Mouse (Mus musculus) kidney, embryonic 16.5 days (tissue): ENCODE measurements around the gene Dcdc2b. TPM values are rescaled to one million over a fixed set of nuclear protein-coding genes. Genes with fewer than 3 reads are reported as not detected.

Experiments
- ATAC-seq: fragments of 200-750 bp; cut with Nextera tagmentation; 2 replicates; pipeline ENCODE4 v1.8.0; 2017; ENCODE audit warnings: moderate TSS enrichment; ENCODE audit not compliant: low FRiP score, low TSS enrichment
- H3K27ac ChIP-seq: fragments of 300-500 bp; sonication (generic); 2 replicates; pipeline ENCODE4 v1.5.1; 2014; ENCODE audit warnings: low read length
- H3K27me3 ChIP-seq: fragments of 300-500 bp; sonication (generic); 2 replicates; pipeline ENCODE4 v1.6.1; 2014; ENCODE audit warnings: low read length, control low read depth, mixed read lengths; ENCODE audit not compliant: insufficient read depth
- H3K36me3 ChIP-seq: fragments of 300-500 bp; sonication (generic); 2 replicates; pipeline ENCODE4 v1.6.1; 2014; ENCODE audit warnings: low read length, control low read depth, mixed read lengths; ENCODE audit not compliant: insufficient read depth
- H3K4me1 ChIP-seq: fragments of 300-500 bp; sonication (generic); 2 replicates; pipeline ENCODE4 v1.6.1; 2014; ENCODE audit warnings: low read length, control low read depth, mixed read lengths; ENCODE audit not compliant: insufficient read depth
- H3K4me2 ChIP-seq: fragments of 300-500 bp; sonication (generic); replicated peaks from 2 replicates; pipeline ENCODE4 v1.6.1; 2014; ENCODE audit warnings: low read depth, low read length
- H3K4me3 ChIP-seq: fragments of 300-500 bp; sonication (generic); 2 replicates; pipeline ENCODE4 v1.5.1; 2014; ENCODE audit warnings: mild to moderate bottlenecking, low read length
- H3K9ac ChIP-seq: fragments of 300-500 bp; sonication (generic); replicated peaks from 2 replicates; pipeline ENCODE4 v1.6.1; 2014; ENCODE audit warnings: low read length
- H3K9me3 ChIP-seq: fragments of 300-500 bp; sonication (generic); 2 replicates; pipeline ENCODE4 v1.6.1; 2016; ENCODE audit warnings: low read length, control low read depth
- WGBS: fragments of 180-500 bp; shearing (Covaris S2); extraction: QIAGEN DNeasy Blood & Tissue Kit; methylation state at CpG from one replicate; pipeline ENCODE4 v1.1.7; 2014; 5-methylcytosine and 5-hydroxymethylcytosine counted together
- polyA plus RNA-seq: library from polyadenylated mRNA; unstranded; fragments of >200 nt; fragmentation: Nextera tagmentation; extraction: Ambion mirVana; gene quantifications from 2 replicates; pipeline ENCODE4 v1.2.1, GENCODE M21; 2015

The Dcdc2b gene
- polyA plus RNA-seq, 1 experiment from 2014 or later: 2.6 TPM

- H3K9me3 ChIP-seq: no peaks in the 10 kb centered on the region
- H3K27ac ChIP-seq: peak overlapping the region; percentile 54
- ATAC-seq: no peak
- no peak overlapping the region for H3K4me2 ChIP-seq
- H3K36me3 ChIP-seq: no peaks in the 10 kb centered on the region
- H3K27me3 ChIP-seq: no peaks in the 10 kb centered on the region
- H3K4me3 ChIP-seq: no peak overlapping the region
- WGBS: 84% methylated on average over 4 of the region's 4 CpGs
- H3K9ac ChIP-seq: no peak overlapping the region
- H3K4me1 ChIP-seq: peaks cover 13% of the 10 kb centered on the region
Measured at GRCm38 (mm10) chr4:129573093-129573370, 41.0 kb downstream of the Dcdc2b start.

- H3K4me3 ChIP-seq: no peak overlapping the region
- ATAC-seq: no peak
- 69% methylated on average over 13 of the region's 13 CpGs for WGBS
Measured at GRCm38 (mm10) chr4:129572236-129573092, 41.6 kb downstream of the Dcdc2b start.

GRCm38 (mm10) chr4:129571551-129572084 lies 42.4 kb downstream of the Dcdc2b start:
- Histone ChIP-seq H3K4me1 (peaks cover 7% of the 10 kb centered on the region), H3K36me3 (no peaks in the 10 kb centered on the region), H3K9me3 (no peaks in the 10 kb centered on the region), H3K27ac (peak overlapping the region; percentile 34; the same call in 1 of the 2 replicates), H3K9ac (no peak overlapping the region), H3K4me2 (no peak overlapping the region), H3K4me3 (no peak overlapping the region), H3K27me3 (no peaks in the 10 kb centered on the region)
- ATAC-seq: no peak
- 69% methylated on average over 8 of the region's 8 CpGs for WGBS

More at GRCm38 (mm10) chr4:129572236-129573092, 41.6 kb downstream of the Dcdc2b start:
- H3K27me3 ChIP-seq: no peaks in the 10 kb centered on the region
- no peaks in the 10 kb centered on the region for H3K36me3 ChIP-seq
- no peak overlapping the region for H3K4me2 ChIP-seq
- no peak overlapping the region for H3K9ac ChIP-seq
- peak overlapping the region; percentile 54 for H3K27ac ChIP-seq
- H3K9me3 ChIP-seq: no peaks in the 10 kb centered on the region
- peaks cover 13% of the 10 kb centered on the region for H3K4me1 ChIP-seq

- Histone ChIP-seq H3K4me1 (peaks cover 1% of the 10 kb centered on the region; the same call in 1 of the 2 replicates), H3K4me2 (no peak overlapping the region), H3K36me3 (no peaks in the 10 kb centered on the region), H3K27me3 (no peaks in the 10 kb centered on the region), H3K9me3 (no peaks in the 10 kb centered on the region), H3K9ac (no peak overlapping the region), H3K4me3 (no peak overlapping the region), H3K27ac (no peak overlapping the region)
- 84% methylated on average over 6 of the region's 6 CpGs for WGBS
- no peak for ATAC-seq
Measured at GRCm38 (mm10) chr4:129570028-129570427, 44.0 kb downstream of the Dcdc2b start.

GRCm38 (mm10) chr4:129568366-129568765 lies 45.7 kb downstream of the Dcdc2b start:
- Histone ChIP-seq H3K27me3 (no peaks in the 10 kb centered on the region), H3K4me2 (no peak overlapping the region), H3K9ac (no peak overlapping the region), H3K27ac (no peak overlapping the region), H3K9me3 (no peaks in the 10 kb centered on the region), H3K4me1 (peaks cover 3% of the 10 kb centered on the region), H3K4me3 (no peak overlapping the region), H3K36me3 (no peaks in the 10 kb centered on the region)
- no peak for ATAC-seq
- WGBS: 88% methylated on average over 7 of the region's 7 CpGs

GRCm38 (mm10) chr4:129565139-129565538 lies 48.9 kb downstream of the Dcdc2b start:
- no peak for ATAC-seq
- Histone ChIP-seq H3K36me3 (no peaks in the 10 kb centered on the region), H3K27me3 (no peaks in the 10 kb centered on the region), H3K9me3 (no peaks in the 10 kb centered on the region), H3K27ac (no peak overlapping the region), H3K4me2 (no peak overlapping the region), H3K4me3 (no peak overlapping the region), H3K9ac (no peak overlapping the region), H3K4me1 (peaks cover 6% of the 10 kb centered on the region)
- WGBS: 81% methylated on average over 6 of the region's 6 CpGs

GRCm38 (mm10) chr4:129563718-129564117 lies 50.3 kb downstream of the Dcdc2b start:
- Histone ChIP-seq H3K9me3 (no peaks in the 10 kb centered on the region), H3K4me2 (no peak overlapping the region), H3K27ac (peak overlapping the region; percentile 44; the same call in 1 of the 2 replicates), H3K27me3 (no peaks in the 10 kb centered on the region), H3K4me1 (peaks cover 6% of the 10 kb centered on the region), H3K9ac (no peak overlapping the region), H3K4me3 (no peak overlapping the region), H3K36me3 (no peaks in the 10 kb centered on the region)
- WGBS: 21% methylated on average over 8 of the region's 8 CpGs
- peak; percentile 87 for ATAC-seq

GRCm38 (mm10) chr4:129561184-129561583 lies 52.9 kb downstream of the Dcdc2b start:
- Histone ChIP-seq H3K4me3 (no peak overlapping the region), H3K9me3 (no peaks in the 10 kb centered on the region), H3K4me1 (peaks cover 19% of the 10 kb centered on the region), H3K4me2 (no peak overlapping the region), H3K36me3 (no peaks in the 10 kb centered on the region), H3K27ac (no peak overlapping the region), H3K27me3 (no peaks in the 10 kb centered on the region), H3K9ac (no peak overlapping the region)
- ATAC-seq: no peak
- 74% methylated on average over 5 of the region's 5 CpGs for WGBS
